Mouse (Mus musculus) CH12.LX (cell line): ENCODE results near the gene Smim26. TPM values are rescaled to one million over a fixed set of nuclear protein-coding genes. Genes with fewer than 3 reads are reported as not detected.

Experiments
- DNase-seq: peaks from one replicate; pipeline ENCODE4 v3.0.0-alpha.2; 2013; ENCODE audit errors: extremely low read depth
- H3K27ac ChIP-seq: 2 replicates; pipeline ENCODE4 v1.5.1; 2012; ENCODE audit warnings: low read depth, mild to moderate bottlenecking, control low read depth, moderate library complexity; ENCODE audit not compliant: insufficient read depth
- H3K27me3 ChIP-seq: replicated peaks from 2 replicates; pipeline ENCODE3; 2012; ENCODE audit warnings: inconsistent platforms
- H3K36me3 ChIP-seq, 2 experiments: replicated peaks in 1 of 2; 2 replicates each; pipeline versions ENCODE3 to v1.6.1; 2012; ENCODE audit warnings: inconsistent platforms in 1 of 2, low read length in 1 of 2, mild to moderate bottlenecking in 1 of 2, mixed read lengths in 1 of 2, moderate library complexity in 1 of 2; ENCODE audit not compliant: control insufficient read depth in 1 of 2, insufficient read depth in 1 of 2
- H3K4me1 ChIP-seq, 2 experiments: 2 replicates each; pipeline ENCODE4 v1.6.1; 2012; ENCODE audit warnings: inconsistent platforms in 1 of 2, moderate library complexity in 1 of 2; ENCODE audit not compliant: insufficient read depth in 2 of 2, control insufficient read depth in 1 of 2
- H3K4me2 ChIP-seq: 2 replicates; pipeline ENCODE4 v1.6.1; 2012; ENCODE audit warnings: low read depth, mild to moderate bottlenecking, control low read depth; ENCODE audit not compliant: poor library complexity, insufficient read depth, severe bottlenecking
- H3K4me3 ChIP-seq, 3 experiments: fragments of 150-350 bp in 1 of 3; sonication (generic) in 1 of 3; replicated peaks in 1 of 3; 2 replicates each; pipeline versions ENCODE3 to v1.5.1; 2011 to 2012; ENCODE audit warnings: low read depth in 2 of 3, low read length in 2 of 3, mild to moderate bottlenecking in 2 of 3, moderate library complexity in 2 of 3, control low read depth in 1 of 3, improper control_type of control experiment in 1 of 3, inconsistent platforms in 1 of 3, mixed read lengths in 1 of 3; ENCODE audit not compliant: poor library complexity in 1 of 3
- H3K79me2 ChIP-seq: replicated peaks from 2 replicates; pipeline ENCODE4 v1.6.1; 2012; ENCODE audit warnings: mild to moderate bottlenecking, moderate library complexity; ENCODE audit not compliant: control insufficient read depth, poor library complexity, insufficient read depth, severe bottlenecking; ENCODE audit errors: extremely low read depth
- H3K9ac ChIP-seq: 2 replicates; pipeline ENCODE4 v1.6.1; 2012; ENCODE audit warnings: low read depth, mild to moderate bottlenecking, control low read depth, moderate library complexity; ENCODE audit not compliant: insufficient read depth
- H3K9me3 ChIP-seq: replicated peaks from 2 replicates; pipeline ENCODE3; 2012; ENCODE audit warnings: low read length, inconsistent platforms, mixed read lengths
- CHD2 ChIP-seq: IDR thresholded peaks from 2 replicates; pipeline ENCODE4 v1.6.1; 2011; ENCODE audit warnings: low read length, improper control_type of control experiment
- CTCF ChIP-seq, 2 experiments: IDR thresholded peaks in 1 of 2; conservative IDR thresholded peaks in 1 of 2; 2 replicates each; pipeline ENCODE4 v1.5.1; 2011 to 2012; ENCODE audit warnings: low read depth in 2 of 2, low read length in 2 of 2, improper control_type of control experiment in 1 of 2, inconsistent platforms in 1 of 2, mild to moderate bottlenecking in 1 of 2, moderate library complexity in 1 of 2
- ELF1 ChIP-seq: IDR thresholded peaks from 2 replicates; pipeline ENCODE4 v1.6.1; 2014; ENCODE audit warnings: low read depth, mild to moderate bottlenecking, inconsistent platforms, low read length, improper control_type of control experiment
- GABPA ChIP-seq: IDR thresholded peaks from 2 replicates; pipeline ENCODE4 v1.6.1; 2012; ENCODE audit warnings: low read depth, low read length, improper control_type of control experiment, inconsistent platforms; ENCODE audit not compliant: insufficient replicate concordance
- JUN ChIP-seq: IDR thresholded peaks from 2 replicates; pipeline ENCODE4 v1.6.1; 2011; ENCODE audit warnings: low read depth, mild to moderate bottlenecking, low read length, improper control_type of control experiment, moderate library complexity; ENCODE audit not compliant: insufficient read depth
- JUND ChIP-seq: conservative IDR thresholded peaks from 2 replicates; pipeline ENCODE4 v1.6.1; 2011; ENCODE audit warnings: low read depth, low read length, improper control_type of control experiment
- KAT2A ChIP-seq: IDR thresholded peaks from 2 replicates; pipeline ENCODE4 v1.6.1; 2012; ENCODE audit warnings: low read length, improper control_type of control experiment, inconsistent platforms; ENCODE audit not compliant: insufficient replicate concordance
- MAFK ChIP-seq: IDR thresholded peaks from 2 replicates; pipeline ENCODE4 v1.6.1; 2011; ENCODE audit warnings: low read length, improper control_type of control experiment; ENCODE audit not compliant: insufficient replicate concordance
- MAZ ChIP-seq: IDR thresholded peaks from 2 replicates; pipeline ENCODE4 v1.6.1; 2012; ENCODE audit warnings: low read depth, mild to moderate bottlenecking, inconsistent platforms, low read length, improper control_type of control experiment, moderate library complexity
- MEF2A ChIP-seq: IDR thresholded peaks from 2 replicates; pipeline ENCODE4 v1.6.1; 2014; ENCODE audit warnings: low read depth, mild to moderate bottlenecking, inconsistent platforms, low read length, improper control_type of control experiment, borderline replicate concordance
- MYC ChIP-seq: IDR thresholded peaks from 2 replicates; pipeline ENCODE4 v1.6.1; 2011; ENCODE audit warnings: low read depth, mild to moderate bottlenecking, improper control_type of control experiment, low read length
- POLR2AphosphoS2 ChIP-seq: IDR thresholded peaks from 2 replicates; pipeline ENCODE4 v1.6.1; 2011; ENCODE audit warnings: low read depth, low read length, improper control_type of control experiment
- RCOR1 ChIP-seq: conservative IDR thresholded peaks from 2 replicates; pipeline ENCODE4 v1.6.1; 2012; ENCODE audit warnings: low read depth, mild to moderate bottlenecking, inconsistent platforms, low read length, improper control_type of control experiment
- SIN3A ChIP-seq: IDR thresholded peaks from 2 replicates; pipeline ENCODE4 v1.6.1; 2012; ENCODE audit warnings: low read length, improper control_type of control experiment, inconsistent platforms
- TBP ChIP-seq: conservative IDR thresholded peaks from 2 replicates; pipeline ENCODE4 v1.6.1; 2011; ENCODE audit warnings: low read depth, low read length, improper control_type of control experiment
- UBTF ChIP-seq: IDR thresholded peaks from 2 replicates; pipeline ENCODE4 v1.6.1; 2012; ENCODE audit warnings: low read depth, mild to moderate bottlenecking, inconsistent platforms, low read length, improper control_type of control experiment, moderate library complexity
- USF2 ChIP-seq: conservative IDR thresholded peaks from 2 replicates; pipeline ENCODE4 v1.6.1; 2011; ENCODE audit warnings: low read depth, low read length, improper control_type of control experiment
- ZKSCAN1 ChIP-seq: IDR thresholded peaks from 2 replicates; pipeline ENCODE4 v1.6.1; 2012; ENCODE audit warnings: low read depth, inconsistent platforms, low read length, improper control_type of control experiment, borderline replicate concordance
- ZMIZ1 ChIP-seq: IDR thresholded peaks from 2 replicates; pipeline ENCODE4 v1.6.1; 2012; ENCODE audit warnings: low read depth, mild to moderate bottlenecking, inconsistent platforms, low read length, improper control_type of control experiment
- ZNF384 ChIP-seq: IDR thresholded peaks from 2 replicates; pipeline ENCODE4 v1.6.1; 2012; ENCODE audit warnings: low read depth, low read length, improper control_type of control experiment, inconsistent platforms
- dilution Hi-C: fragments of 300-500 bp; cut with MboI; formaldehyde crosslinking; loops from 2 replicates; pipeline ENCODE4 v1.14.3; 2020; ENCODE audit warnings: low sequenced_read_pairs; ENCODE audit not compliant: extremely low pct_unique_long_range_greater_than_20kb, extremely low pct_ligation_motif_present
- in situ Hi-C: fragments of 300-500 bp; cut with MboI; formaldehyde crosslinking; loops from 3 replicates; pipeline ENCODE4 v1.14.3; 2019; ENCODE audit warnings: low sequenced_read_pairs, low pct_ligation_motif_present, low pct_unique_long_range_greater_than_20kb, mixed read lengths
- polyA plus RNA-seq: library from polyadenylated mRNA; unstranded; fragments of >175 nt; gene quantifications from 2 replicates; pipeline ENCODE4 v1.2.1, GENCODE M21; 2012; ENCODE audit warnings: low read depth; ENCODE audit not compliant: insufficient read length
- total RNA-seq, 2 experiments: library from RNA; depleted of rRNA; stranded (reverse); fragments of 300-350 nt in 1 of 2; fragments of >200 nt in 1 of 2; gene quantifications; 2 replicates each; pipeline ENCODE4 v1.2.3; 2012 to 2014

Smim26 gene
- total and polyA plus RNA-seq, 3 experiments, result 34.7 to 59.7 (median 35.0) TPM

- TF ChIP-seq POLR2AphosphoS2, result no peak
- TF ChIP-seq KAT2A, result no peak
- no peak for TF ChIP-seq ZMIZ1
- peak; percentile 69 for TF ChIP-seq JUND
- TF ChIP-seq JUN, result peak; percentile 70
These were observed 39.9 kb upstream of the Smim26 start (continued) for GRCm38 (mm10) chr2:144553905-144554304.

GRCm38 (mm10) chr2:144555286-144555819, 38.5 kb upstream of the Smim26 start:
- Histone ChIP-seq H3K9me3 (no peaks in the 10 kb centered on the region), H3K9ac (peak overlapping the region; percentile 39), H3K4me2 (peak overlapping the region; percentile 71; the same call in 1 of the 2 replicates), H3K4me1 (peaks cover 8 to 28% of the 10 kb centered on the region in 2 experiments; a peak in 3 of 4 replicates), H3K4me3 (peak overlapping the region; percentile 69 to 88 (median 75)), H3K79me2 (peaks cover 28% of the 10 kb centered on the region), H3K27me3 (no peaks in the 10 kb centered on the region), H3K36me3 (peaks cover 9 to 21% of the 10 kb centered on the region in 2 experiments), H3K27ac (peak overlapping the region; percentile 75)
- DNase-seq, result no peak
- TF ChIP-seq ELF1 (no peak), POLR2AphosphoS2 (no peak), RCOR1 (no peak), CTCF (conservative IDR thresholded peaks at IDR 0.05 in 1 of 2, IDR thresholded peaks at IDR 0.05 in 1 of 2; ENCODE audit: low read depth in 2 of 2, low read length in 2 of 2) (0 out of 4 replicates have a peak, but pooled peaks of 1 of the 2 experiments have one; percentile 4), TBP (0 out of 2 replicates have a peak, but pooled peaks have one; percentile 25), KAT2A (no peak), ZNF384 (no peak), MYC (no peak), JUND (no peak), ZMIZ1 (no peak), ZKSCAN1 (no peak), USF2 (no peak), CHD2 (no peak), MAZ (no peak), MEF2A (no peak; the same call in 1 of the 2 replicates), GABPA (no peak), MAFK (0 out of 2 replicates have a peak, but pooled peaks have one; percentile 15), SIN3A (no peak), UBTF (0 out of 2 replicates have a peak, but pooled peaks have one; percentile 69)
- in situ Hi-C loops (no loop called here), dilution Hi-C loops (no loop called here)
